Mouse (Mus musculus) naive thymus-derived CD4-positive, alpha-beta T cell, adult 2 months (primary cell): Measurements from ENCODE around the gene Gm19684.
"Not testable (repeated sequence)": the region's sequence is repeated elsewhere in the genome, so short reads cannot be mapped to it uniquely, and the experiment has no call there.

Experiments
- DNase-seq: peaks from one replicate; pipeline ENCODE4 v3.0.0-alpha.2; 2011; ENCODE audit warnings: low read depth

The Gm19684 gene

DNA sequence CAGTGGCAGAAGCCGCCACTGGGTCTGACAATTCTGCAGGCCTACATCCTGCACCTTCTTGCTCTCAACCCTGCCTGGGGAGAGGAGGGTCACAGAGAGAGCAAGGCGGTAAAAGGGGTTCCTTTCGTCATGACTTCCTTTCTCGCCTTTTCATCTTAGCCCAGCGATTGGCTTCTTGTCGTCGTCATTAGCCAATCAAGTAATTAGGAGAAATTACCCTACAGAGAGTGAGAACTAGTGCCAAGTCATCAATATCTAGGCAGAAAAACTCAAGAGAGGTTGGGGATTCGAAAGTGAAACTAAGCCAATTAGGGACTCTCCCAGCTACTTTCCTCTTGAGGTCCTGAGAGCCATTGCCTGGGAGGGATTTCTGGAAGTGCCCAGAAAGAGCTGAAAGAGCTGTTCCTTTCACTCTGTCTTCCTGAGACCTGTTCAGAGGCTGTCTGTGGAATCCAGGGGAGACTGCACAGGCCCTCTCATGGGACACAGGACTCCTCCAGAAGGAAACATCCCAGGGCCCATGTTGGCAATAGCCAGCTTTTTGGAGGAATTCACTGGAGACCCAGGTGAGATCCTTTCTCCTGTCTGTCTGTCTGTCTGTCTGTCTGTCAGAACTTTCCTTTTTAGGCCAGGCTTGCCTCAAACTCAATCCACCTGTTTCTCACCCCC, at the start of gene Gm19684:
TSS of gene Gm19684 (plus strand) at position 327 of the 669 bp plus-strand sequence.
- peak; percentile 96 for DNase-seq

DNA sequence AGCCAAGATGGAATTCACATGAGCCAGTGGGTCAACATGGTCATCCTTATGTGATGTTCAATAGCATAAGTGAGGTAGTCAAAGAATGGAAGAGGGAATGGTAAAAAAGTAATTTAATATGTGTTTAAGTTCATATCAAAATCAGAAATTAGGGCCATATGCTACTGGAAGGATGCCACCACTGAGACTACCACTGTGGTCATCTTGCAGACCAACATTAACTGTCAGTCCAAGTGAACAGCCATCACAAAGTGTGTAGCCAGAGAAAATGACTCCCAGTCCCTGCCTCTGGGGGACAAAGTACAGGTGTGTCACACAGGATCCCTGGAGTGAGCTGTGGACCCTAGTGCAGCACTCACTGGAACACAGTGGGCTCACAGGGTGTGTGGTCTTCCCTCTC, 39.6 kb upstream of the Gm19684 start:
- DNase-seq: not testable (repeated sequence)

DNA sequence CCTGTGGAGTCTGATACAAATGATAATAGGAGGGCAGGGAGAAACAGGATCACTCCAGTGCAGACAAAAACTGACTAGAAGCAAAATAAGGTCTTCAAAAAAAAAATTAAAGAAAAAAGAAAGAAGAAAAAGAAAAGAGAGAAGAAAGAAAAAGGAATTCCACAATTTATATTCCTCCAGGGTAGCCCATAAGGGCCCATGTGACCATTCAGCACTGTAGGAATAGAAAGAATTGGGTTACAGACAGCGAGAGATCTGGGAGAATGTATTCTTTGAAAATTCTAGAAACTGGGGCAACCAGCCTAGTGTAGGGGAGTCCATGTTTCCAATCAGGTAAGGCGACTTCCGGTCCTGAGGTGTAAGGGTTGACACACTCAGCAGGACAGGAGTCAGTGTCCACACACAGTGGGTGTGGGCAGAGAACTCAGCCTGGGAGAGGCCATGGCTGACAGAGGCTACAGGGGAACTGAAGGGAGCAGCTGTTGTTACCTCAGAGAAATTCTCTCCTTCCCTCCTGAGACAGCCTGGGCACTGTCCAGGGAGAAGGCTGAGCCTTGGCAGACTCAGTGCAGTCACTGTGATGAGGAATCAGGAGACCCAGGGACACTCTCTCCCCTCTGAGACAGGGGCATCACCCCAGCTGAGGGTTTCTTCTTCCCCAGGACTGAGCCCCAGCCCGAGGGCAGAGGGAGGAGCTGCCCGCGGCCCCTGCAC, 38.8 kb upstream of the Gm19684 start:
- DNase-seq: peak; percentile 32

DNA sequence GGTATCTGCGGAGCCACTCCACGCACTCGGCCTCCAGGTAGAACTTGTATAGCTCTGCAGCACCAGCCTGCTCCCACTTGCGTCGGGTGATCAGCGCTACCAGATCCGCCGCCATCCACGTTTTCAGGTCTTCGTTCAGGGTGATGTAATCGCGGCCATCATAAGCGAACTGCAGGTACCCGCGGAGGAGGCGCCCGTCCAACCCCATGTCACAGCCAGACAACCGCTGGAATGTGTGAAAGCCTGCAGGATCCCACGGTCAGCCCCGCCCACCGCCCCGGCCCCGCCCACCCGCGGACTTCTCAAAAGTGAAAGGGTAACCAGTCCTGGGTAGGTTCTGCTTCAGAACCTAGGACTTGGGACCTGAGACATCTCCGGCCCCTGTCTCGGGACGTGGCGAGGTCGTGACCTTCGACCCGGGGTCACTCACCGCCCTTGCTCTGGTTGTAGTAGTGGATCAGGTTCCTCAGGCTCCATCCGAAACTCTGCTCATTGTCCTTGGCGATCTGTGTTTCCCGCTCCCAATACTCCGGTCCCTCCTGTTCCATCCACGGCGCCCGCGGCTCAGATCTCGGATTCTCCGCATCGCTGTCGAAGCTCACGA, 38.1 kb upstream of the Gm19684 start:
- DNase-seq: peak; percentile 70

DNA sequence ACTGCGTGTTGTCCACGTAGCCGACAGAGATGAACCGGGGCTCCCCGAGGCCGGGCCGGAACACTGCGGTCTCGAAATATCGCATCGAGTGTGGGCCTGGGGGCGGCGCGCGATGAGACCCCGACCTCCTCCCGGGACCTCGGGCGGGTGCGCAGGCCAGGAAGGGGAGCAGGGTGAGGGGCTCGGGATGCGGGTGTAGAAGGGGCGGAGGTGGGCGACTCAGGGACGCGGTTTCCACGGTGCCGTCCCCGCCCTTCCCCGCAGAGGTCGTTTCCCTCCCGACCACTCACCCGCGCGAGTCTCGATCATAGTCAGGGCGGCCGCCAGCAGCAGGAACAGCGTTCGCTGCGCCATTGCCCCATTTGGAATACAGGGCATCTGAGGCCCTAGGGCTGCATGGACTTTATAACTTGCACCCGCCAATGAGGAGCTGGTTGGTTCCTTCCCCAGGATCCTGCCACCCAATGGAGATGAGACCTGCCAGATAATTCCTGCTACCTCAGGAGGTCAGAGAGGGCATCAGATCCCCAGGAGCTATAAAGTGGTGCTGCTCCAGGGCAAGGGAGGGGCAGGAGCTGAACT, 37.5 kb upstream of the Gm19684 start:
- no peak for DNase-seq

DNA sequence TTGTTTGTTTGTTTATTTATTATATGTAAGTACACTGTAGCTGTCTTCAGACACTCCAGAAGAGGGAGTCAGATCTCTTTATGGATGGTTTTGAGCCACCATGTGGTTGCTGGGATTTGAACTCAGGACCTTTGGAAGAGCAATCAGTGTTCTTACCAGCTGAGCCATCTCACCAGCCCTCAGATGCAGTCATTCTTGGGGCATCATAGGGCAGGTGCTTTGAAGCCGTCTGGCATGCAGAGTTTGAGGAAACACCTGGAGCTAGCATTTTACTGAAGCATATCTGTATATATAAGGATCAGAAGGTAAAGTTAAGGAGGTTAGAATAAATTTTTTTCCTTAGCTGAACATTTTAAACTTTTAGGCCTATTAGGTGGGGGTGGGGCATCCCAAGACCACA, 35.5 kb upstream of the Gm19684 start:
- not testable (repeated sequence) for DNase-seq

DNA sequence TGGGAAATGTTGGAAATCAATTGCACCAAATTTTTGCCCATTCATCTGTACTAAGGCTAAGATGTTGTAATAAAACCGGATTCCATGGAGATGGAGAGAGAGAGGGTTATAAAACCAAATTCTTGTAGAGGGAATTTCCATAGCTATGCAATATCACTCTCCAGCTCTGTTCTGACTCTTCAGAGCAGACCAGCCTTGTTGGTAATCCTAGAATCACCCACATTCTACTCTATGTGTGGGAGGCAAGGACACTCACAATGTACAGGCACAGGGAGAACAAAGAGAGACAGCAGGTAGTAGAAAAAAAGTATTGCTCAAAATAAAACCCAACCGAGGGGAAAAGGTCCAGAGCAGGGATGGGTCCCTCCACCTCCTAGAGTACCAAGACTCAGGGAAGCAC, 29.5 kb upstream of the Gm19684 start:
- DNase-seq: not testable (repeated sequence)

DNA sequence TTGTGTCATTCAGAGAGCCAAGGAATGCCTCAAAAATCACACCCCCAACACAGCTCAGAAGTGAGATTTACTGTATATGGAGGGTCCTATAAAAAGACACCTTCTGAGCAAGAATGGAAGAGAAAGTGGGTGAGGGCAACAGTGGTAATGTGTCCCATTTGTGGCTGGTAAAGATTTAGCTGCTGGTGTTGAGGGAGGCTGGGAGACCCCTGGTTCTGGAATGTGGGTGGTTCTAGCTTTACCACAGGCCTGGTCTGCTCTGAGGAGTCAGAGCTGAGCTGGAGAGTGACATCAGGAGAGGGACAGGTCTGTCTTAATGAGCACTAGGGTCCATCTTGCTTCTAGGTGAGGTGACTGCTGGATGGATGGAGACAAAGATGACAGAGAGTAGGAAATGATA, 29.0 kb upstream of the Gm19684 start:
- DNase-seq: not testable (repeated sequence)

DNA sequence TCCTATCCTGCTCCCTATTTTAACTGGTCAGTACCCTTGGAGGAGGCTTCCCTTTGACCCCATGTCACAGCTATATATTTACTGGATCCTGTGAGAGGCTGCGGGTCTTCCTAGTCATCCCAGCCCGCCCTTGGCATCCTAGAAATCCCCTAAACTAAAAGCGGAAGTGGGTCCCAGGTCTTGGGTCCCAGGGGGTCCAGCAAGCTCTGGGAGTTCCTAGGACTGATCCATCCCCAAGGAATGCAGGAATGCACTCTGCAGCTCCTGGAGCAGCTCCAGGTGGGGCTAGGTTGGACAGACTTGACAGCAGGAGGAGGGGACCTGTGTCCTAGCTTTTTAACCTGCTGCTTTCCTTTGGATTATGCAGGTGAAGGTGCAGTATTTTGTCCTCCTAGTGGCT, 27.5 kb upstream of the Gm19684 start:
- DNase-seq: no peak

DNA sequence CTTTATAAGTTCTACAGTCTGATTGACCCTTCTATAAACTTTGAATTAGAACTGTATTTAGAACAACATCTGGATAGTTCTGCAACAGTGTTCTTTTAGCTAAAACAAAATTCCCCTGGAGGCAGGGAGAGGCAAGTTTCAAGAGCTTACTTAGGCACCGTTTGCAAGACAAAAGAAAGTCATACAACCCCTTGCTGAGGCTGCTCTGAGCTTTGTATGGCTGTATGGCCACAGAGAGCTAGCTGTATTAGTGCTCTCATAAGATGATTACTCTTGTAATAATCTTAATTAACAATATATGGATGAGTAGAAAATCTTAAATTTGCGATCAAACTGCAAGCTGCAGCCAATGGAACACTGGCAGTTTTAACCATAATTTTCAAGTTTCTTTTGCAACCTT, 21.9 kb upstream of the Gm19684 start:
- not testable (repeated sequence) for DNase-seq

DNA sequence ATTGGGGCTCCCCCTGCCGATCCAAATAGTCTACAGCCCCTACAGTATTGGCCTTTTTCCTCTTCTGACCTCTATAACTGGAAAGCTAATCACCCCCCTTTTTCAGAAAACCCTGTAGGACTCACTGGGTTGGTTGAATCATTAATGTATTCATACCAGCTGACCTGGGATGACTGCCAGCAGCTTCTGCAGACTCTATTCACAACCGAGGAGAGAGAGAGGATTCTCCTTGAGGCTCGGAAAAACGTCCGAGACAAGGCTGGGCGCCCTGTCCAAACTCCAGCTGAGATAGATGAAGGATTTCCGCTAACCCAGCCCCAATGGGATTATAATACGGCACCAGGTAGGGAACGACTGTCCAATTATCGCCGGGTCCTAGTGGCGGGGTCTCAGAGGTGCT, 19.4 kb upstream of the Gm19684 start:
- DNase-seq: not testable (repeated sequence)

DNA sequence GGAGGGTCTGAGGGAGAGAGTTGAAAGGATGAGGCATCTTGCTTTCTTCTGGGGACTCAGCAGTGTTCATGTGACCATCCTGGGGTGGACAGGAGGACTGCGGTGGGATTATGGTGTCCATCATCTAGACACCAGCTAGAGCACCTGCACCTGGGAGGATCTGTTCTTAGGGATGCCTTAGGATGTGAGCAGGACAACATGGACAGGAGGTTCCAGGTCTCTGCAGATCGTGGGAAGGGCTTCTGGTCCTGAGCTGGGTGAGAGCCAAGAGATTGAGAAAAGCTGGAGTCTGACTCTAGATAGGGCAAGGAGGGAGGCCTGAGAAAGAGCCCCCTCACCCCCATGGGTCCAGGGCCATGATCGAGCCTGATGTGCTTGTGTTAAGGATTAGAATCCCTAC, 11.3 kb upstream of the Gm19684 start:
- not testable (repeated sequence) for DNase-seq

DNA sequence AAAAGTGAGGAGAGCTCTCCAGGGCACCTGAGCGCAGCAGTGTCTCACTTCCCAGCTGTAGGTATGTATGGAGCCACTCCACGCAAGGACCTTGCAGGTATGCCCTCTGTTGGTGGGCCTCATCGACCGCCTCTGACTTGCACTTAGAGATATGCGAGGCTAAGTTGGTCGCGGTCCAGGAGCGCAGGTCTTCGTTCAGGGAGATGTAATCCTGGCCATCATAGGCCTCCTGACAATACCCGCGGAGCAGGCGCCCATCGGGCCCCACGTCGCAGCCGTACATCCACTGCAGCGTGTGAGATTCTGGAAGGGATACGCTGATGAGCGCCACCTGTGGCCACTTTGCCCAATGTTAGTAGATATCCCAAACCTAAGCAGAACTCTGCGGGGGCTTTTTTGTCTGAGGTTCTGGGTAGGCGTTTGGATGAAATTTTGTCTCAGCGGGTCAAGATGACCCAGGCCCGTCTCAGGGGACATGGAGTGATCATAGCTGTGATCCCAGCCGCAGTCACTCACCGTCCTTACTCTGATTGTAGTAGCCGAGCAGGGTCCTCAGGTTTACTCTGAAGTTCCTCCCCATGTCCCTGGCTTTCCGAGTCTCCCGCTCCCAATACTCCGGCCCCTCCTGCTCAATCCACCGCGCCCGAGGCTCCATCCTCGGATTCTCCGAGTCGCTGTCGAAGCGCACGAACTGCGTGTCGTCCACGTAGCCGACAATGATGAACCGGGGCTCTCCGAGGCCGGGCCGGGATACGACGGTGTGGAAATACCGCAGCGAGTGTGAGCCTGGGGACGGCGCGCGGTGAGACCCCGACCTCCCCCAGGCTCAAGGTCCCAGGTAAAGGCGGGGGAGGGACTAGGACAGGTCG, 10.6 kb upstream of the Gm19684 start:
- peak; percentile 64 for DNase-seq

DNA sequence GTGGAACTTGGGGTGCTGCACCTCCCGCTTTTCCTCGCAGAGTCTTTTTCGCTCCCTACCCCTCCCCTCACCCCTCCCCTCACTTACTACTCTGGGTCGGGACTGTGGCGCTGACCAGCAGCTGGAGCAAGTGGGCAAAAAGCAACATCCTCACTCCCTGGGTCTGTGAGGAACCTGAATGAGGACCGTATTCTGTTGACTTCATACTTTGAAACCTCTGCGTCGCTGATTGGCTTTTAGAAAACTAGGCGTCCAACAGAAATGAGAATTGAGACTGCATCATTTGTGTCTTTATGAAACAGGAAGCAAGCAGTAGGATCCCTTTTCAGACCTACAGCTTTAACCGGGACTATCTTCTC, 10.0 kb upstream of the Gm19684 start:
- peak; percentile 84 for DNase-seq

DNA sequence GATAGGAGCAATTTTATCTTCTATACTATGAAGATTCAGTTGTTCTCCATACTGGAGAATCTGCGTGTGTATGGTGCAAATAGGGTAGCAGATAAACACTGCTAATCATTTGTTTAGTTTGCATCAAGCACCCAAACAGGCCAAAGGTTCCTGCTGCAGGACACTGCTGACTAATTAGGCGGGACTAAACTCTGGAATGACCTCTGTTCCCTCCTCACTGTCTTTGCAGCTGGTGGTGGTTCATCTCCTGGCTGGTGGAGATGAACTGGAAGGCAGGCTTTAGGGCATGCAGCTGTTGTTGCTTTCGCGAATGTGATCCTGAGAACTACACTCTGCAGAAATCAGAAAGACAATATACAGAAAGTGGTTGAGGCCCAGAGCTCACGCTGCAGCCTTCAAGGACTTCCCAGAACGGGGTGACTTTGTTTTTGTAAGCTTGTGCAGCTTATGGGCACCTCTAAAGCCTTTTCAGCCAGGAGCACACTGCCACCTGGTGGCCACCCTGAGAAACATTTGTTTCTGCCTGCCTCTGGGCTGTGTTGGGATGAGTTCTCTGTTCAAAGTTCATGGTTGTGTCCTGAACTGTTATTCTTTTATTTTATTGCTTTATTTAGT, 7.4 kb upstream of the Gm19684 start:
- peak; percentile 78 for DNase-seq

DNA sequence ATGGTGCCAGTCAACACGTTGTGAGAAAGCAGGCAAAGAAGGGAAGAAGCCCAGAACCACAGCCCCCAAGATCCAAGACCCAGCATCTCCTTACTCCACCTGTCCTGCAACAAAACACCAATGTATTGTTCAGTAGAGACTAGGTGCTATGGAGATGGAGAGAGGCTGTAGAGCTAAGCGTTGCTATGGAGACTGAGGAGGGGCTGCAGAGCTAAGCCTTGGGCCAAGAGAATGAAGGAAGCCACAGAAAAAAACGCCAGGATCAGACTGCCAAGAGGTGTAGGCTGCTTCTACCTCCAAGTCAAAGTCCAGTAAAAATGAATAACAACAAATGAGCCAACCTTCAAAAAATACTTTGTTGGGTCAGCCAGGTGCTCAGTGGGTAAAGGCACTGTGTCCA, 4.9 kb upstream of the Gm19684 start:
- DNase-seq: not testable (repeated sequence)

DNA sequence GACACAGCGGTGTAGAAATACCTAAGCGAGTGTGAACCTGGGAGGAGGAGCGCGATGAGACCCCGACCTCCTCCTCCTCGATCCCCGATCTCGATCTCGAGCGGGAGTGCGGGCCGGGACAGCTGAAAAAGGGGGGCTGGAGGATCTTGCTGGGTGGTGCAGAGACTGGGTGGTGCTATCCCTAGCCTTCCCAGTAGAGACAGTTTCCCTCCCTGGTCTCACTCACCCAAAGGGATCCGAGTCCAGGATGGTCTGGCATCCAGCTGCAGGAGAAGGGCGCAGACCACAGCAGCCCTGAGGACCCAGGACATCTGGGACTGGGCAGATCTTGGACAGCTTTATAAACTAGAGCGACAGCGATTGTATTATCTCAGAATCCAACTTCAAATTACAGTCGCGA, 639 bp upstream of the Gm19684 start:
- not testable (repeated sequence) for DNase-seq

DNA sequence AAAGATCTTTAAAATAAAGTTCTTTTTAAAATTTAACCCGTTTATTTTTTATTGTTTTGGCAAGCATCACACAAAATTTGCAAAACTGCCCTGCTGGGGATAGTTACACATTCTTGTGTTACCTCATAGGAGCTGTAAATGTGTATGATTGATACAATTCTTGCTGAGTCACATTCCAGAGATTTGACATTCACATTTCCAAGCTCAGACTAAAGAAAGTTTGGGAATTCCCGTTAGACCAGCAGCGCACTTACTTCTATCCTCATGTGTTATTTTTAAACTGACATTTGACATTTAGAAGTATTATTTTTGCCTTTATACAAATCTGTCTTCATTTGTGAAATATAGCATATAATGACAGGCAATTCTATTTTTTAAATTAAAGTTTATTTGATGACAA, 2.6 kb downstream of the Gm19684 start:
- DNase-seq: not testable (repeated sequence)

DNA sequence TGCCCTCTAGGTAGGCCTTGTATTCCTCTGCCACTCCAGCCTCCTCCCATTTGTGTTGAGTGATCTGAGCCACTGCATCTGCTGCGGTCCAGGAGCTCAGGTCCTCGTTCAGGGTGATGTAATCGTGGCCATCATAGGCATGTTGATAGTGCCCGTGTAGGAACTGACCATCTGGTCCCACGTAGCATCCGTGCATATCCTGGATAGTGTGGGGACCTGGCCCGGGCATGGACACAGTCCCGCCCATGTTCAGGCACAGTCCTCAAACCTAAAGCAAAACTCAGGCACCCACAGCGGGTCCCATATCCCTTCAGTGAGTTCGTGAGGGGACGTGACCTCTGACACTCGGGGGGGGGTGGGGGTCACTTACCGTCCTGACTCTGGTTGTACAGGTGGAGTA, 7.0 kb downstream of the Gm19684 start:
- not testable (repeated sequence) for DNase-seq

DNA sequence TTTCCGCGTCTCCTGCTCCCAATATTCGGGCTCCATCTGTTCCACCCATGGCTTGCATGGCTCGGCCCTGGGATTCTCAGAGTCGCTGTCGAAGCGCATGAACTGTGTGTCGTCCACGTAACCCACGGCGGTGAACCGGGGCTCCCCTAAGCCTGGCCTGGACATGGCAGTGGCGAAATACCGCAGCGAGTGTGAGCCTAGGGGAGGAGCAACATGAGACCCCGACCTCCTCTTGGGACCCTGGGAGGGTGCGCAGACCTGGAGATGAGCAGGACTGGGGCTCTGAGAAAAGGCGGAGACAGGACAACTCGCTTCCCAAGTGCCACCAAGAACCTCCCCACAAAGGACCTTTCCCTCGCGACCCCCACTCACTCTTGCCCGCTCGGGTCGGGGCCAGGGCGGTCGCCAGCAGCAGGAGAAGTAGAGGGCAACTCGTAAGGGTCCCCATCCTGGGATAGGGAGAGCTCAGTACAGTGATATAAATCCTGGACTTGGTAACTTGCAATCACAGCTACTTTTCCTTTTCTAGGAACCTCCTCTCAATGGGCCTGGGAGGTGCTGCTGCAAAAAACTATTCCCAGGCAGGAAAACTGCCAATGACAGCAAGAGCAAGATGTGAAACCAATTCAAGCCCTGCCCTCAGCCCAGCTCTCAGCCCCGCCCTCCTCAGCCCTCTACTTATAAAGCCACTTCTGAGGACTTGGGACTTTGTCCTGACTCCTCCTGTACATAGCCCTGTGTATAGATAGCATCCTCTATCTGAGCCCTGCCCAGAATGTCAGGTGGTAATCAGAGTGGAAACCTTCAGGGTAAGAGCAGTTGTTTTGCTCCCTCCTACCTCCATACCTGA, 7.7 kb downstream of the Gm19684 start, which contains the start of gene Gm7030:
TSS of gene Gm7030 (minus strand) at position 458 of the 850 bp plus-strand sequence.
- not testable (repeated sequence) for DNase-seq
